Mouse (Mus musculus) testis, postnatal 14 days (tissue): Measurements from ENCODE around the gene 2810021J22Rik.
A peak's percentile ranks its signal among the peaks of the same experiment; 100 is the strongest.

Experiments
- DNase-seq: peaks from one replicate; pipeline ENCODE4 v3.0.0; 2021; ENCODE audit warnings: low spot score

Gene 2810021J22Rik

GRCm38 (mm10) chr11:58916879-58917744 lies 50.1 kb downstream of the 2810021J22Rik start:
- DNase-seq: peak; percentile 80

- peak; percentile 87 for DNase-seq
Observed at GRCm38 (mm10) chr11:58917745-58918366, 50.8 kb downstream of the 2810021J22Rik start, which contains the start of gene Btnl10. Gene Btnl10 (plus strand): TSS chr11:58917908.

DNA sequence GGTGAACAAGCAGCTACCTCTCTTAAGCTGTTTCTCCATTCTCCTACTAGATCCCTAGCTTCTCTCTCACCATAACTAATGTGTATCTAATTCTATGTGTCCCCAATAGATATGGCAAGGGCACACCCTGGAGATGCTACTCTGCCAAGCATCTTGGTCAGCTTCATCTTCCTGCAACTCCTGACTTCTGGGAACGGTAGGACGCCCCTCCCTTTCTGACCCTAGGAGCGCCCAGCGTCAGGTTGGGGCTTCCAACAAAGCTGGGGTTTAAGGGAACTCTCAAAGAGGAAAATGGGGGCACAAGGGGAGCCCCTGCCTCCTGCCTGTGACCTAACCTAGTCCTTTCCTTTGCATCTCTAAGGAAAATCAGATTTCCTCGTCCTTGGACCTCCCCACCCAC lies 51.7 kb downstream of the 2810021J22Rik start:
- no peak for DNase-seq

- DNase-seq: no peak
Observed at GRCm38 (mm10) chr11:58922420-58922819, 55.4 kb downstream of the 2810021J22Rik start.

DNA sequence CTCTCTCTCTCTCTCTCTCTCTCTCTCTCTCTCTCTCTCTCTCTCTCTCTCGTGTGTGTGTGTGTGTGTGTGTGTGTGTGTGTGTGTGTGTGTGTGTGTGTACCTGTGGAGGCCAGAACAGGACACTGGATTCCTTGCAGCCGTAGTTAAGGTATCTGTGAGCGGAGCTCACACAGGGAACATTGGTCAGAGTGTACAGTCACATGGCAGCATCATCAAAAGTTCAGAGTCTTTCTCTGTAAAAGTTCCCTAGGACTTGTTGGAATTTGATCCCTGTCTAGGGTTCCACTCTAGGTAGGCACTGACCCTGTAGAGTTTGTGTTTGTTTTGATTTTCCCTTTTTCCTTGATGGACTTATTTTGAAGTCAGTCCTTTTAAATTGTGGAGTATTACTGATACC lies 59.6 kb downstream of the 2810021J22Rik start:
- DNase-seq: no peak

- no peak for DNase-seq
Observed at GRCm38 (mm10) chr11:58927053-58927452, 60.0 kb downstream of the 2810021J22Rik start.

GRCm38 (mm10) chr11:58927790-58928651 lies 61.0 kb downstream of the 2810021J22Rik start:
- peak; percentile 84 for DNase-seq

GRCm38 (mm10) chr11:58929055-58929454 lies 62.0 kb downstream of the 2810021J22Rik start:
- DNase-seq: no peak

DNA sequence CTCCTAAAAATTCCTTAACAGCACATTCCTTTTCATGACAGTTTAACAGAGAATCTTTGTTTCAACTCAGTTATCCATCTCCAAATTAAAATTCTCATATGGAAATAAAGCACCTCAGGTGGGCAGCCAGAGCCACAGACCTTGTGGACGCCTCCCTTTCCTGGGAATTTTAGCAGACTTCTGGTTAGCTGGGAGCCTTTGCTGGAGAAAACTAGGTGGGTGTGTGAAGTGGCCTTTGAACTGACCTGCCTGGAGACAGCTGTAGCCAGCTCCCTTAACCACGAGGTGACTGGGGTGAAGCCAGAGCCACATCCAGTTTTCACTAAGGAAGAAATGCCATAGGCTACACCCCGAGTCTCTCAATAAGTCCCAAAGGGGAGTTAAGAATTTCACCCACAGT lies 62.6 kb downstream of the 2810021J22Rik start:
- no peak for DNase-seq

- DNase-seq: no peak
Observed at GRCm38 (mm10) chr11:58930254-58930653, 63.2 kb downstream of the 2810021J22Rik start.

DNA sequence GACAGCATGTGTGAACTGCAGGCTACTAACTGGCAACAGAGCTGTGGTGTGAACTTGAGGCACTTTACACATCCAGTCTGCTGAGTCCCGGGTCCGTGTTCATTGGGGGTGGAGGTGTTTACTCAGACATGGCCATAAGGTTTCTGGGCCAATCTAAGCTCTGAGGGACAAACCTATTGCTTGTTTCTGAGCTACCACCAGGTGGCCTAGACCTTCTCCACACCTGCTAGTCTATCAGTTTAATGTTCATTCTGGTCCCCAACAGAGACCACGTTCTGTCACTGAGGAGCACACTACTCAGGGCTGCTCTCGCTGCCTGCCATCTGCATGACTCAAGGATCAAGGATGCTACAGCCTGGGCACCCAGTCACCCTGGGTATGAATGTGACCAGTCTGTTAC lies 64.6 kb downstream of the 2810021J22Rik start:
- no peak for DNase-seq
